Comparison of ENCODE assay signal across 27 mouse cellular contexts in the genomic region with DNA sequence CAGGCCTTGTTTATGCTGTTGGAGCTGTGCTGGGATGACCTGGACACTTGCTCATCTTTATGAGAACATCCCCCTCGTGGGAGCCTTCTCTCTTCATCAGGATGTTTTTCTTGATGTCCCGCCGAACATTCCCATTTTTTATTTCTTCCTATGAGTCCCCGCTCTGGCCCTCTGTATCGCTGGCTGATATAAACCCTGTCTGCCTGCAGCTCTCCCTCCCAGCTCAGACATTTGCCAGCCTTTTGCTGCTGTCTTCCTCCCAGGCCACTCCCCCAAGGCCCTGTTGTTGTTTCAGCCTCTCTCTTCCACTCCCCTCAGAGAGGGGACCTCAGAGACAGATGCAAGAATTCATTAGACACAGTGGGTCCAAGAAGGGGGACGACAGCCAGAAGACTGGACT. TPM values are rescaled to one million over a fixed set of nuclear protein-coding genes. Genes with fewer than 3 reads are reported as not detected.
DNase-seq lines count a peak whose midpoint lies in the region; ATAC-seq and TF ChIP-seq lines count a peak whose summit lies in the region.
"Had no signal": no experiment of that assay in that cellular context is flagged by ENCODE, and none has a peak within 500 bp of the region (broad histone marks: within the 10 kb centered on the region; RNA-seq: fewer than 3 reads in every experiment).

No protein-coding gene starts in this region.

- H3K9me3 ChIP-seq in kidney, postnatal 0 days (replicated peaks; ENCODE audit: low read length) = no peaks in the 10 kb centered on the region
- no peaks in the 10 kb centered on the region for H3K9me3 ChIP-seq in midbrain, embryonic 10.5 days (replicated peaks)
- no peaks in the 10 kb centered on the region for H3K9me3 ChIP-seq in midbrain, embryonic 13.5 days
- H3K9me3 ChIP-seq: forebrain, embryonic 10.5 days; forebrain, embryonic 13.5 days had no signal

- no peaks in the 10 kb centered on the region for H3K36me3 ChIP-seq in kidney, adult 2 months (ENCODE audit: control insufficient read depth, insufficient read depth, low read length)
- no peaks in the 10 kb centered on the region for H3K36me3 ChIP-seq in kidney, postnatal 0 days (ENCODE audit: insufficient read depth, low read length)
- H3K36me3 ChIP-seq in midbrain, embryonic 10.5 days = no peaks in the 10 kb centered on the region
- H3K36me3 ChIP-seq in midbrain, embryonic 13.5 days = peaks cover 2% of the 10 kb centered on the region; the same call in 1 of the 2 replicates
- H3K36me3 ChIP-seq: forebrain, embryonic 10.5 days; G1E had no signal

- H3K27me3 ChIP-seq in kidney, adult 2 months (replicated peaks; ENCODE audit: control insufficient read depth, insufficient read depth, low read length) = no peaks in the 10 kb centered on the region
- H3K27me3 ChIP-seq in kidney, postnatal 0 days (ENCODE audit: insufficient read depth, low read length) = no peaks in the 10 kb centered on the region
- peaks cover 82% of the 10 kb centered on the region for H3K27me3 ChIP-seq in midbrain, embryonic 10.5 days (ENCODE audit: low read depth, poor library complexity, severe bottlenecking)
- H3K27me3 ChIP-seq in midbrain, embryonic 13.5 days = peaks cover 36% of the 10 kb centered on the region
- H3K27me3 ChIP-seq: CH12.LX, Patski had no signal

- no peak for TF ChIP-seq POLR2A in kidney, adult 2 months (IDR thresholded peaks at IDR 0.05; ENCODE audit: low read depth, low read length)

- no peak overlapping the region for H3K27ac ChIP-seq in kidney, adult 2 months (ENCODE audit: insufficient read depth, low read depth, low read length)
- H3K27ac ChIP-seq in kidney, postnatal 0 days = 0 out of 2 replicates have a peak overlapping the region, but pooled peaks have one; percentile 34
- 0 out of 2 replicates have a peak overlapping the region, but pooled peaks have one; percentile 30 for H3K27ac ChIP-seq in midbrain, embryonic 10.5 days (replicated peaks)
- no peak overlapping the region for H3K27ac ChIP-seq in midbrain, embryonic 13.5 days
- H3K27ac ChIP-seq: forebrain, embryonic 10.5 days; forebrain, embryonic 13.5 days; gastrocnemius, adult 2 months; hindbrain, embryonic 14.5 days had no signal

- no peak for ATAC-seq in kidney, postnatal 0 days (replicated peaks; ENCODE audit: low FRiP score, low read depth)
- no peak for ATAC-seq in midbrain, embryonic 13.5 days
- ATAC-seq: forebrain, embryonic 13.5 days; forebrain, postnatal 0 days; Patski had no signal

- TF ChIP-seq CTCF in kidney, adult 2 months (conservative IDR thresholded peaks at IDR 0.05; ENCODE audit: insufficient read depth, insufficient read length, low read depth, low read length) = no peak
- TF ChIP-seq CTCF in kidney, postnatal 0 days (IDR thresholded peaks at IDR 0.05; ENCODE audit: low read depth) = no peak

- no peak overlapping the region for H3K4me2 ChIP-seq in kidney, postnatal 0 days (ENCODE audit: low read length)
- no peak overlapping the region for H3K4me2 ChIP-seq in midbrain, embryonic 13.5 days (replicated peaks)
- H3K4me2 ChIP-seq: forebrain, embryonic 13.5 days; heart, embryonic 11.5 days; hindbrain, embryonic 14.5 days had no signal

- no peak overlapping the region for H3K9ac ChIP-seq in kidney, postnatal 0 days (ENCODE audit: low read depth, low read length)
- H3K9ac ChIP-seq in midbrain, embryonic 13.5 days (replicated peaks) = no peak overlapping the region
- H3K9ac ChIP-seq: forebrain, embryonic 13.5 days; forebrain, postnatal 0 days; hindbrain, embryonic 14.5 days had no signal

- DNase-seq in kidney, adult 2 months = peak; percentile 29
- no peak for DNase-seq in kidney, adult 8-10 months
- DNase-seq in kidney, postnatal 0 days (ENCODE audit: low spot score) = peak; percentile 58
- DNase-seq in kidney, adult 9 months = no peak
- no peak for DNase-seq in midbrain, embryonic 10.5 days (ENCODE audit: low spot score)
- peak; percentile 13 for DNase-seq in ovary, postnatal 14 days (ENCODE audit: low spot score)
- no peak for DNase-seq in ovary, postnatal 36 days (ENCODE audit: low spot score)
- DNase-seq: adrenal gland, postnatal 10 days; adrenal gland, postnatal 36 days; B cell, adult 2 months; cerebellum, adult 18-20 months; cerebellum, adult 9-10 months; cerebellum, postnatal 14 days; forebrain, postnatal 0 days; gastrocnemius, adult 2 months; gastrocnemius, postnatal 14 days; heart, adult 11 months; heart, postnatal 14 days; heart, postnatal 4 days had no signal

- 58% methylated on average over 6 of the region's 6 CpGs for WGBS in kidney, adult 2 months
- WGBS in kidney, postnatal 0 days = 44% methylated on average over 6 of the region's 6 CpGs
- 83% methylated on average over 6 of the region's 6 CpGs for WGBS in midbrain, embryonic 10.5 days
- WGBS in midbrain, embryonic 13.5 days = 77% methylated on average over 6 of the region's 6 CpGs

- no peak overlapping the region for H3K4me3 ChIP-seq in kidney, adult 2 months (ENCODE audit: insufficient read depth, low read depth, low read length)
- no peak overlapping the region for H3K4me3 ChIP-seq in kidney, postnatal 0 days (replicated peaks; ENCODE audit: low read depth, low read length)
- H3K4me3 ChIP-seq in midbrain, embryonic 10.5 days = no peak overlapping the region
- H3K4me3 ChIP-seq in midbrain, embryonic 13.5 days (replicated peaks) = no peak overlapping the region
- H3K4me3 ChIP-seq: forebrain, embryonic 10.5 days; forebrain, embryonic 13.5 days; gastrocnemius, adult 2 months had no signal

- no peaks in the 10 kb centered on the region; the same call in 1 of the 2 replicates for H3K4me1 ChIP-seq in kidney, adult 2 months (ENCODE audit: control insufficient read depth, insufficient read depth, low read length)
- H3K4me1 ChIP-seq in kidney, postnatal 0 days (replicated peaks; ENCODE audit: insufficient read depth, low read length) = peaks cover 8% of the 10 kb centered on the region; the same call in 1 of the 2 replicates
- H3K4me1 ChIP-seq in midbrain, embryonic 10.5 days = peaks cover 48% of the 10 kb centered on the region
- peaks cover 28% of the 10 kb centered on the region for H3K4me1 ChIP-seq in midbrain, embryonic 13.5 days (replicated peaks)

RNA-seq across cellular contexts. Expression of gene Wnt5a, which starts 58.8 kb away (rescaled TPM):
- 7.0 and 8.9 TPM in 2 replicates for polyA plus RNA-seq in kidney, adult 2 months (2012; rRNA removed)
- polyA plus RNA-seq in kidney, postnatal 0 days (2015; fragmentation: Nextera tagmentation; extraction: Ambion mirVana) = 23.3 and 25.7 TPM in 2 replicates
- polyA plus RNA-seq in midbrain, embryonic 10.5 days (2016; fragmentation: Nextera tagmentation; extraction: Ambion mirVana) = 49.5 and 49.7 TPM in 2 replicates
- 14.4 and 17.9 TPM in 2 replicates for polyA plus RNA-seq in midbrain, embryonic 13.5 days (2015; fragmentation: Nextera tagmentation; extraction: Ambion mirVana)
- polyA plus RNA-seq: G1E had no signal

Comparison
In these comparisons a context has a peak if more than half of its experiments do, and no peak if none do; other contexts are left out.
1. DNase-seq: peak in kidney, adult 2 months (single experiment), kidney, postnatal 0 days (single experiment) and ovary, postnatal 14 days (single experiment); none in kidney, adult 8-10 months (0 of 2), kidney, adult 9 months (single experiment), midbrain, embryonic 10.5 days (single experiment) and ovary, postnatal 36 days (single experiment).
2. H3K27ac ChIP-seq: peak in kidney, postnatal 0 days (single experiment) and midbrain, embryonic 10.5 days (single experiment); none in kidney, adult 2 months (single experiment) and midbrain, embryonic 13.5 days (single experiment).